Mouse (Mus musculus): ENCODE measurements around the gene Setd1b. TPM values are rescaled to one million over a fixed set of nuclear protein-coding genes. Genes with fewer than 3 reads are reported as not detected.
A peak's percentile ranks its signal among the peaks of the same experiment; 100 is the strongest.

Setd1b gene
- polyA plus RNA-seq, 1 experiment, result 5.4 TPM

- H3K27ac ChIP-seq (replicated peaks; ENCODE audit: low read depth, low read length), result peak overlapping the region; percentile 55
- peak overlapping the region; percentile 71 for H3K4me3 ChIP-seq (ENCODE audit: insufficient read depth, low read depth, low read length)
- H3K4me1 ChIP-seq (ENCODE audit: control insufficient read depth, insufficient read depth, insufficient read length, low read length), result peaks cover 4% of the 10 kb centered on the region
Observed at GRCm38 (mm10) chr5:123143251-123143970, 1.4 kb downstream of the Setd1b start.

- Histone ChIP-seq H3K27ac (replicated peaks; ENCODE audit: low read depth, low read length) (no peak overlapping the region), H3K4me3 (ENCODE audit: insufficient read depth, low read depth, low read length) (peak overlapping the region; percentile 71), H3K4me1 (ENCODE audit: control insufficient read depth, insufficient read depth, insufficient read length, low read length) (peaks cover 4% of the 10 kb centered on the region)
Observed at GRCm38 (mm10) chr5:123143971-123144745, 2.2 kb downstream of the Setd1b start.

- H3K4me1 ChIP-seq (ENCODE audit: control insufficient read depth, insufficient read depth, insufficient read length, low read length), result peaks cover 4% of the 10 kb centered on the region
- H3K27ac ChIP-seq (replicated peaks; ENCODE audit: low read depth, low read length), result no peak overlapping the region
- H3K4me3 ChIP-seq (ENCODE audit: insufficient read depth, low read depth, low read length), result peak overlapping the region; percentile 71
Observed at GRCm38 (mm10) chr5:123144746-123145590, 3.0 kb downstream of the Setd1b start.

- Histone ChIP-seq H3K27ac (replicated peaks; ENCODE audit: low read depth, low read length) (no peak overlapping the region), H3K4me1 (ENCODE audit: control insufficient read depth, insufficient read depth, insufficient read length, low read length) (peaks cover 10% of the 10 kb centered on the region)
Observed at GRCm38 (mm10) chr5:123146357-123146756, 4.4 kb downstream of the Setd1b start.

GRCm38 (mm10) chr5:123147569-123147968 is 5.6 kb downstream of the Setd1b start:
- Histone ChIP-seq H3K4me3 (ENCODE audit: insufficient read depth, low read depth, low read length) (no peak overlapping the region), H3K4me1 (ENCODE audit: control insufficient read depth, insufficient read depth, insufficient read length, low read length) (peaks cover 10% of the 10 kb centered on the region), H3K27ac (replicated peaks; ENCODE audit: low read depth, low read length) (no peak overlapping the region)

More at GRCm38 (mm10) chr5:123146357-123146756, 4.4 kb downstream of the Setd1b start:
- no peak overlapping the region for H3K4me3 ChIP-seq (ENCODE audit: insufficient read depth, low read depth, low read length)

- Histone ChIP-seq H3K4me3 (ENCODE audit: insufficient read depth, low read depth, low read length) (no peak overlapping the region), H3K27ac (replicated peaks; ENCODE audit: low read depth, low read length) (no peak overlapping the region), H3K4me1 (ENCODE audit: control insufficient read depth, insufficient read depth, insufficient read length, low read length) (peaks cover 10% of the 10 kb centered on the region)
Observed at GRCm38 (mm10) chr5:123148073-123148722, 6.2 kb downstream of the Setd1b start.

- H3K4me1 ChIP-seq (ENCODE audit: control insufficient read depth, insufficient read depth, insufficient read length, low read length), result peaks cover 7% of the 10 kb centered on the region; the same call in 1 of the 2 replicates
- H3K27ac ChIP-seq (replicated peaks; ENCODE audit: low read depth, low read length), result no peak overlapping the region
- peak overlapping the region; percentile 19; the same call in 1 of the 2 replicates for H3K4me3 ChIP-seq (ENCODE audit: insufficient read depth, low read depth, low read length)
Observed at GRCm38 (mm10) chr5:123149451-123150400, 7.7 kb downstream of the Setd1b start.

- Histone ChIP-seq H3K4me1 (ENCODE audit: control insufficient read depth, insufficient read depth, insufficient read length, low read length) (peaks cover 7% of the 10 kb centered on the region; the same call in 1 of the 2 replicates), H3K27ac (replicated peaks; ENCODE audit: low read depth, low read length) (0 out of 2 replicates have a peak overlapping the region, but pooled peaks have one; percentile 27), H3K4me3 (ENCODE audit: insufficient read depth, low read depth, low read length) (peak overlapping the region; percentile 19; the same call in 1 of the 2 replicates)
Observed at GRCm38 (mm10) chr5:123150641-123151040, 8.6 kb downstream of the Setd1b start.

- Histone ChIP-seq H3K27ac (replicated peaks; ENCODE audit: low read depth, low read length) (0 out of 2 replicates have a peak overlapping the region, but pooled peaks have one; percentile 27), H3K4me1 (ENCODE audit: control insufficient read depth, insufficient read depth, insufficient read length, low read length) (peaks cover 7% of the 10 kb centered on the region; the same call in 1 of the 2 replicates), H3K4me3 (ENCODE audit: insufficient read depth, low read depth, low read length) (peak overlapping the region; percentile 19; the same call in 1 of the 2 replicates)
Observed at GRCm38 (mm10) chr5:123151077-123151476, 9.1 kb downstream of the Setd1b start.

GRCm38 (mm10) chr5:123151707-123152362 is 9.8 kb downstream of the Setd1b start:
- H3K4me3 ChIP-seq (ENCODE audit: insufficient read depth, low read depth, low read length), result no peak overlapping the region
- no peak overlapping the region for H3K27ac ChIP-seq (replicated peaks; ENCODE audit: low read depth, low read length)
- H3K4me1 ChIP-seq (ENCODE audit: control insufficient read depth, insufficient read depth, insufficient read length, low read length), result peaks cover 7% of the 10 kb centered on the region; the same call in 1 of the 2 replicates

GRCm38 (mm10) chr5:123152901-123153300 is 10.9 kb downstream of the Setd1b start:
- Histone ChIP-seq H3K4me1 (ENCODE audit: control insufficient read depth, insufficient read depth, insufficient read length, low read length) (peaks cover 7% of the 10 kb centered on the region; the same call in 1 of the 2 replicates), H3K27ac (replicated peaks; ENCODE audit: low read depth, low read length) (no peak overlapping the region), H3K4me3 (ENCODE audit: insufficient read depth, low read depth, low read length) (no peak overlapping the region)

GRCm38 (mm10) chr5:123155425-123155824 is 13.4 kb downstream of the Setd1b start:
- Histone ChIP-seq H3K4me1 (ENCODE audit: control insufficient read depth, insufficient read depth, insufficient read length, low read length) (peaks cover 5% of the 10 kb centered on the region; the same call in 1 of the 2 replicates), H3K27ac (replicated peaks; ENCODE audit: low read depth, low read length) (no peak overlapping the region), H3K4me3 (ENCODE audit: insufficient read depth, low read depth, low read length) (no peak overlapping the region)

GRCm38 (mm10) chr5:123156763-123157162 is 14.8 kb downstream of the Setd1b start:
- H3K27ac ChIP-seq (replicated peaks; ENCODE audit: low read depth, low read length), result no peak overlapping the region
- no peaks in the 10 kb centered on the region for H3K4me1 ChIP-seq (ENCODE audit: control insufficient read depth, insufficient read depth, insufficient read length, low read length)
- no peak overlapping the region for H3K4me3 ChIP-seq (ENCODE audit: insufficient read depth, low read depth, low read length)
